Mouse (Mus musculus): ENCODE data around the gene Ube2e1. TPM values are rescaled to one million over a fixed set of nuclear protein-coding genes. Genes with fewer than 3 reads are reported as not detected.

The Ube2e1 gene
- polyA plus RNA-seq, 1 experiment from 2014 or later: 50.0 TPM

DNA sequence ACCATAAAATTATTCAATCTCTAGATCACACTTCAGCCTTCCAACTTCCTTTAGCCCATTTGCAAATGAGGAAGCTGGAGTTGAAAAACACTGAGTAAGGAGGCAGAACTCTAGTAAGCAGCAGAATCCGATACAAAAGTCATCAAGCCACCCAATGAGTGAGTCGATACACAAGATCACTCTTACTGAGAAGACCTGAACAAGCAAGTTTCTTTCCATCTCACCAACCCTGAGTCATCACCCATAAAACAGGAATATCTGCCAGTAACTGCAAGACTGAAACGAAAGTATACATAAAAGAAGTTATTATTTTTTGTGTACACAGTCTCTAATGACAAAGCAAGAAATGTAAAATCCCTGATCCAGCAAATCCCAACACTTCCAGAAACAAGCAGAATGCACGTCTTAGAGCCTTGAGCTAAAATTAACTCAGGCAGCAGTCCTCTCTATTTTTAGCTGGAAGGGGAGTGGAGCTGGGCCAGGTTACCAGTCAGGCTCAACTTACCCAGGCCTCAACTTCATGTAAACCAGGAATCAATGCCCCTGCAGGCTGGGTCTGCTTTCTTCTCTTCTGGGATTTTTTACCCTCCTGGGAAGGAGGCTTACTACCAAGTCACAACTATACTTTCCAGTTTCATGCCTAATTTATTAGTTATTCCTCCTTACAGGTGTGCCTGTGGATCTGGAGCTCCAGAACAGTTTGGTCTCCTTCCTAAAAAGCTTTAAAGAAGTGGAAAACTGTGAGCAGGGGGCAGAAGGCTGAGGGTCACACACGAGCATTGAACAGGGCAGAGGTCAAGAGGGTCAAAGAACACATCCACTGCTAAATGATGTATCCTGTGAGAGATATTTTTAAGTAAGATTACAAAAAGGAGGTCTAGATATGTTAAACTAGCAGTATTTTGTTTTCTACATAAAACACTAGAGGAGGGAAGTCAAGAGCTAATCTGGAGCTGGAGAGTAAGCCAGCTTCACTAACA, 97.4 kb downstream of the Ube2e1 start:
- Histone ChIP-seq H3K36me3 (ENCODE audit: insufficient read depth) (no peaks in the 10 kb centered on the region), H3K27me3 (ENCODE audit: insufficient read depth, low read length) (no peaks in the 10 kb centered on the region)

DNA sequence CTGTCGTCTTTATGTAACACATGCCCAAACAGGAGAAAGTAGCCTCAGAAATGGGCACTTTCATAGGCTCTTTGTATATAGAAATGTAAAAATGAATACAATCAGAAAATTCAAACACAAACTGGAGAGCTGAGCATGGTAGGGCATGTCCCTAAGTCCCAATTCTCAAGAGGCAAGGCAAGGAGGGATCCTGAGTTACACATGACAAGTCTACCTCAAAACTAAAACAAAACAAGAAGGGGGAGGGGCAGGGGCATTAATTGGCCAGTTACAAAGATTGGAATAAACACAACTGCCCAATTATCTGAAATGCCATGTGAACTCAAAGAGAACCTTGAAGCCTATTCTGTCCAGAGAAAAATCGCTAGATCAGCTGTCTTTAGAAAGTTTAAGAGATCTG, 98.6 kb downstream of the Ube2e1 start:
- TF ChIP-seq CTCF (IDR thresholded peaks at IDR 0.05; ENCODE audit: low read depth): no peak
- WGBS: 73% methylated on average over 2 of the region's 2 CpGs
- no peak overlapping the region for H3K4me2 ChIP-seq
- ATAC-seq (ENCODE audit: insufficient read depth): no peak
- H3K4me1 ChIP-seq (ENCODE audit: insufficient read depth): no peaks in the 10 kb centered on the region
- H3K27ac ChIP-seq (ENCODE audit: low read depth): no peak overlapping the region
- no peak overlapping the region for H3K4me3 ChIP-seq (ENCODE audit: low read depth, low read length)
- no peaks in the 10 kb centered on the region for H3K36me3 ChIP-seq (ENCODE audit: insufficient read depth)
- no peak overlapping the region for H3K9ac ChIP-seq
- H3K9me3 ChIP-seq (ENCODE audit: low read depth, low read length): no peaks in the 10 kb centered on the region
- DNase-seq: no peak
- no peaks in the 10 kb centered on the region for H3K27me3 ChIP-seq (ENCODE audit: insufficient read depth, low read length)

More for the DNA sequence above, 97.4 kb downstream of the Ube2e1 start:
- Histone ChIP-seq H3K9ac (no peak overlapping the region), H3K9me3 (ENCODE audit: low read depth, low read length) (no peaks in the 10 kb centered on the region), H3K27ac (ENCODE audit: low read depth) (no peak overlapping the region), H3K4me3 (ENCODE audit: low read depth, low read length) (no peak overlapping the region), H3K4me1 (ENCODE audit: insufficient read depth) (no peaks in the 10 kb centered on the region), H3K4me2 (no peak overlapping the region)
- WGBS: 57% methylated on average over 5 of the region's 5 CpGs
- TF ChIP-seq CTCF (IDR thresholded peaks at IDR 0.05; ENCODE audit: low read depth): no peak
- ATAC-seq (ENCODE audit: insufficient read depth): no peak
- DNase-seq: no peak

Other genes with a start within 250 kb of the Ube2e1 start
- gene Nr1d2, start 92.7 kb downstream of the Ube2e1 start, polyA plus RNA-seq (2014; fragmentation: Nextera tagmentation; extraction: Ambion mirVana): 9.1 TPM in 2 replicates
- gene Nkiras1, start 60.7 kb downstream of the Ube2e1 start, polyA plus RNA-seq (2014; fragmentation: Nextera tagmentation; extraction: Ambion mirVana): 10.2 and 12.8 TPM in 2 replicates
- 533 and 550 TPM in 2 replicates for gene Rpl15, start 60.5 kb downstream of the Ube2e1 start, polyA plus RNA-seq (2014; fragmentation: Nextera tagmentation; extraction: Ambion mirVana)